Mouse (Mus musculus) spleen, adult 2 months (tissue): ENCODE data around the gene Tmem88.

ENCODE experiments used
- CTCF ChIP-seq: fragments of 200-500 bp; IDR thresholded peaks from 2 replicates; pipeline ENCODE4 v1.5.1; 2011; ENCODE audit warnings: mild to moderate bottlenecking, inconsistent platforms; ENCODE audit not compliant: insufficient read depth, insufficient read length, insufficient replicate concordance; ENCODE audit errors: extremely low read depth
- POLR2A ChIP-seq: fragments of 200-500 bp; IDR thresholded peaks from 2 replicates; pipeline ENCODE4 v1.6.1; 2011; ENCODE audit warnings: low read depth, low read length, inconsistent platforms

DNA sequence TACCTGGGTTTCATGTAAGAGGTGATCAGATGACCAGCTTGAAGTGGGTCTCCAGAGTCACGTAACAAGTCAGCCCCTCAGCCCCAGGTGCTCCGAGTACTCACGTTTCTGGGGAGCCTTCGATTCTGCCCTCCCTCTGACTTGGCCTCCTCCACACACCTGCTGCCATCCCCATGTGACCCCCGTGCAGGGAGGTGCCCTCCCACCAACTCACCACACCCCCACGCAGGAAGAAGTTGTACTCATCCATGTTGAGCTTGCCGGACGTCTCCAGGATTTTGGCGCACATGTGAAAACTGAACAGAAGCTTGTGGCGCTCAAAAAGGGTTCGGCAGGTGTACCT is 34.6 kb upstream of the Tmem88 start:
- TF ChIP-seq POLR2A (no peak), CTCF (no peak)
